Mouse (Mus musculus): ENCODE measurements around the gene Hacl1. TPM values are rescaled to one million over a fixed set of nuclear protein-coding genes. Genes with fewer than 3 reads are reported as not detected.

The Hacl1 gene
- polyA plus RNA-seq, 1 experiment, result 154 TPM

GRCm38 (mm10) chr14:31630677-31631076, 10.4 kb downstream of the Hacl1 start:
- H3K36me3 ChIP-seq (ENCODE audit: control insufficient read depth, insufficient read depth, low read length), result no peaks in the 10 kb centered on the region
- TF ChIP-seq CTCF (conservative IDR thresholded peaks at IDR 0.05; ENCODE audit: insufficient read depth, insufficient read length, low read depth, low read length), result no peak
- TF ChIP-seq POLR2A (IDR thresholded peaks at IDR 0.05; ENCODE audit: low read depth, low read length), result no peak
- H3K27ac ChIP-seq (ENCODE audit: insufficient read depth, low read depth, low read length), result no peak overlapping the region
- H3K27me3 ChIP-seq (replicated peaks; ENCODE audit: control insufficient read depth, insufficient read depth, low read length), result no peaks in the 10 kb centered on the region
- DNase-seq, result no peak
- no peaks in the 10 kb centered on the region for H3K4me1 ChIP-seq (ENCODE audit: control insufficient read depth, insufficient read depth, low read length)
- WGBS, result 80% methylated on average over 7 of the region's 7 CpGs
- no peak overlapping the region for H3K4me3 ChIP-seq (ENCODE audit: insufficient read depth, low read depth, low read length)

GRCm38 (mm10) chr14:31622748-31623147, 18.3 kb downstream of the Hacl1 start:
- 90% methylated on average over 12 of the region's 12 CpGs for WGBS
- Histone ChIP-seq H3K27me3 (replicated peaks; ENCODE audit: control insufficient read depth, insufficient read depth, low read length) (no peaks in the 10 kb centered on the region), H3K36me3 (ENCODE audit: control insufficient read depth, insufficient read depth, low read length) (peaks cover 2% of the 10 kb centered on the region; the same call in 1 of the 2 replicates), H3K27ac (ENCODE audit: insufficient read depth, low read depth, low read length) (no peak overlapping the region), H3K4me3 (ENCODE audit: insufficient read depth, low read depth, low read length) (no peak overlapping the region), H3K4me1 (ENCODE audit: control insufficient read depth, insufficient read depth, low read length) (no peaks in the 10 kb centered on the region)
- TF ChIP-seq CTCF (conservative IDR thresholded peaks at IDR 0.05; ENCODE audit: insufficient read depth, insufficient read length, low read depth, low read length), result no peak
- no peak for TF ChIP-seq POLR2A (IDR thresholded peaks at IDR 0.05; ENCODE audit: low read depth, low read length)
- no peak for DNase-seq

- H3K36me3 ChIP-seq (ENCODE audit: control insufficient read depth, insufficient read depth, low read length), result peaks cover 2% of the 10 kb centered on the region; the same call in 1 of the 2 replicates
- no peaks in the 10 kb centered on the region for H3K27me3 ChIP-seq (replicated peaks; ENCODE audit: control insufficient read depth, insufficient read depth, low read length)
- H3K27ac ChIP-seq (ENCODE audit: insufficient read depth, low read depth, low read length), result no peak overlapping the region
- WGBS, result 74% methylated on average over 9 of the region's 9 CpGs
- H3K4me1 ChIP-seq (ENCODE audit: control insufficient read depth, insufficient read depth, low read length), result no peaks in the 10 kb centered on the region
- peak; percentile 24 for DNase-seq
- no peak for TF ChIP-seq POLR2A (IDR thresholded peaks at IDR 0.05; ENCODE audit: low read depth, low read length)
- no peak for TF ChIP-seq CTCF (conservative IDR thresholded peaks at IDR 0.05; ENCODE audit: insufficient read depth, insufficient read length, low read depth, low read length)
- no peak overlapping the region for H3K4me3 ChIP-seq (ENCODE audit: insufficient read depth, low read depth, low read length)
Observed at GRCm38 (mm10) chr14:31620591-31621223, 20.4 kb downstream of the Hacl1 start.

- DNase-seq, result no peak
- TF ChIP-seq CTCF (conservative IDR thresholded peaks at IDR 0.05; ENCODE audit: insufficient read depth, insufficient read length, low read depth, low read length) (no peak), POLR2A (IDR thresholded peaks at IDR 0.05; ENCODE audit: low read depth, low read length) (no peak)
- Histone ChIP-seq H3K4me3 (ENCODE audit: insufficient read depth, low read depth, low read length) (no peak overlapping the region), H3K27ac (ENCODE audit: insufficient read depth, low read depth, low read length) (no peak overlapping the region), H3K27me3 (replicated peaks; ENCODE audit: control insufficient read depth, insufficient read depth, low read length) (no peaks in the 10 kb centered on the region), H3K36me3 (ENCODE audit: control insufficient read depth, insufficient read depth, low read length) (no peaks in the 10 kb centered on the region; the same call in 1 of the 2 replicates), H3K4me1 (ENCODE audit: control insufficient read depth, insufficient read depth, low read length) (no peaks in the 10 kb centered on the region)
- WGBS, result 84% methylated on average over 3 of the region's 3 CpGs
Observed at GRCm38 (mm10) chr14:31617997-31618396, 23.1 kb downstream of the Hacl1 start.

- TF ChIP-seq CTCF (conservative IDR thresholded peaks at IDR 0.05; ENCODE audit: insufficient read depth, insufficient read length, low read depth, low read length) (no peak), POLR2A (IDR thresholded peaks at IDR 0.05; ENCODE audit: low read depth, low read length) (no peak)
- Histone ChIP-seq H3K27ac (ENCODE audit: insufficient read depth, low read depth, low read length) (no peak overlapping the region), H3K27me3 (replicated peaks; ENCODE audit: control insufficient read depth, insufficient read depth, low read length) (no peaks in the 10 kb centered on the region), H3K4me1 (ENCODE audit: control insufficient read depth, insufficient read depth, low read length) (no peaks in the 10 kb centered on the region), H3K36me3 (ENCODE audit: control insufficient read depth, insufficient read depth, low read length) (peaks cover under 1% of the 10 kb centered on the region; the same call in 1 of the 2 replicates), H3K4me3 (ENCODE audit: insufficient read depth, low read depth, low read length) (no peak overlapping the region)
- no peak for DNase-seq
- 88% methylated on average over 9 of the region's 9 CpGs for WGBS
Observed at GRCm38 (mm10) chr14:31617204-31617603, 23.9 kb downstream of the Hacl1 start.

GRCm38 (mm10) chr14:31613671-31614070, 27.4 kb downstream of the Hacl1 start:
- TF ChIP-seq CTCF (conservative IDR thresholded peaks at IDR 0.05; ENCODE audit: insufficient read depth, insufficient read length, low read depth, low read length) (no peak), POLR2A (IDR thresholded peaks at IDR 0.05; ENCODE audit: low read depth, low read length) (no peak)
- H3K27me3 ChIP-seq (replicated peaks; ENCODE audit: control insufficient read depth, insufficient read depth, low read length), result no peaks in the 10 kb centered on the region
- H3K4me1 ChIP-seq (ENCODE audit: control insufficient read depth, insufficient read depth, low read length), result no peaks in the 10 kb centered on the region
- no peak overlapping the region for H3K27ac ChIP-seq (ENCODE audit: insufficient read depth, low read depth, low read length)
- H3K36me3 ChIP-seq (ENCODE audit: control insufficient read depth, insufficient read depth, low read length), result peaks cover 1% of the 10 kb centered on the region
- 80% methylated on average over 5 of the region's 5 CpGs for WGBS
- H3K4me3 ChIP-seq (ENCODE audit: insufficient read depth, low read depth, low read length), result no peak overlapping the region
- no peak for DNase-seq

GRCm38 (mm10) chr14:31611986-31612385, 29.1 kb downstream of the Hacl1 start:
- DNase-seq, result no peak
- TF ChIP-seq POLR2A (IDR thresholded peaks at IDR 0.05; ENCODE audit: low read depth, low read length), result no peak
- TF ChIP-seq CTCF (conservative IDR thresholded peaks at IDR 0.05; ENCODE audit: insufficient read depth, insufficient read length, low read depth, low read length), result peak; percentile 44
- no peaks in the 10 kb centered on the region for H3K27me3 ChIP-seq (replicated peaks; ENCODE audit: control insufficient read depth, insufficient read depth, low read length)
- 73% methylated on average over 4 of the region's 4 CpGs for WGBS
- no peaks in the 10 kb centered on the region for H3K4me1 ChIP-seq (ENCODE audit: control insufficient read depth, insufficient read depth, low read length)
- H3K27ac ChIP-seq (ENCODE audit: insufficient read depth, low read depth, low read length), result no peak overlapping the region
- H3K36me3 ChIP-seq (ENCODE audit: control insufficient read depth, insufficient read depth, low read length), result peaks cover 1% of the 10 kb centered on the region
- no peak overlapping the region for H3K4me3 ChIP-seq (ENCODE audit: insufficient read depth, low read depth, low read length)

Data from kidney, adult 2 months (tissue).